Mouse (Mus musculus) MEL (cell line): ENCODE data around the gene Atp5b. TPM values are rescaled to one million over a fixed set of nuclear protein-coding genes. Genes with fewer than 3 reads are reported as not detected.
A peak's percentile ranks its signal among the peaks of the same experiment; 100 is the strongest.

Experiments
- DNase-seq: peaks from one replicate; pipeline ENCODE4 v3.0.0; 2011; ENCODE audit warnings: low read depth, low spot score
- H3K27ac ChIP-seq: 2 replicates; pipeline ENCODE4 v1.5.1; 2012; ENCODE audit warnings: low read depth, mild to moderate bottlenecking, control low read depth, low read length, moderate library complexity; ENCODE audit not compliant: control insufficient read depth
- H3K27me3 ChIP-seq, 2 experiments: fragments of 150-350 bp in 1 of 2; sonication (generic) in 1 of 2; 2 replicates each; pipeline ENCODE4 v1.6.1; 2012; ENCODE audit warnings: low read length in 2 of 2, mild to moderate bottlenecking in 2 of 2, improper control_type of control experiment in 1 of 2, moderate library complexity in 1 of 2; ENCODE audit not compliant: insufficient read depth in 2 of 2, control insufficient read depth in 1 of 2
- H3K36me3 ChIP-seq, 2 experiments: 2 replicates each; pipeline ENCODE4 v1.6.1; 2012 to 2014; ENCODE audit warnings: low read length in 2 of 2, improper control_type of control experiment in 1 of 2, inconsistent platforms in 1 of 2, mild to moderate bottlenecking in 1 of 2; ENCODE audit not compliant: insufficient read depth in 2 of 2, control insufficient read depth in 1 of 2
- H3K4me1 ChIP-seq, 2 experiments: fragments of 150-350 bp in 1 of 2; sonication (generic) in 1 of 2; 2 replicates each; pipeline ENCODE4 v1.6.1; 2012; ENCODE audit warnings: low read length in 2 of 2, improper control_type of control experiment in 1 of 2, mild to moderate bottlenecking in 1 of 2; ENCODE audit not compliant: insufficient read depth in 2 of 2, control insufficient read depth in 1 of 2
- H3K4me3 ChIP-seq, 2 experiments: fragments of 150-350 bp in 1 of 2; sonication (generic) in 1 of 2; 2 replicates each; pipeline ENCODE4 v1.5.1; 2012; ENCODE audit warnings: low read depth in 2 of 2, low read length in 2 of 2, mild to moderate bottlenecking in 2 of 2, moderate library complexity in 2 of 2, control low read depth in 1 of 2, improper control_type of control experiment in 1 of 2; ENCODE audit not compliant: control insufficient read depth in 1 of 2, insufficient read depth in 1 of 2
- H3K79me2 ChIP-seq: 2 replicates; pipeline ENCODE4 v1.6.1; 2012; ENCODE audit warnings: mild to moderate bottlenecking, low read length, moderate library complexity; ENCODE audit not compliant: control insufficient read depth, poor library complexity, insufficient read depth
- H3K9ac ChIP-seq: 2 replicates; pipeline ENCODE4 v1.6.1; 2012; ENCODE audit warnings: low read depth, mild to moderate bottlenecking, control low read depth, low read length, moderate library complexity; ENCODE audit not compliant: control insufficient read depth, poor library complexity, severe bottlenecking
- H3K9me3 ChIP-seq: fragments of 150-350 bp; sonication (generic); replicated peaks from 2 replicates; pipeline ENCODE4 v1.6.1; 2012; ENCODE audit warnings: mild to moderate bottlenecking, low read length, improper control_type of control experiment, moderate library complexity; ENCODE audit not compliant: insufficient read depth
- BHLHE40 ChIP-seq: IDR thresholded peaks from 2 replicates; pipeline ENCODE4 v1.6.1; 2012; ENCODE audit warnings: low read depth, mild to moderate bottlenecking, inconsistent platforms, low read length, improper control_type of control experiment, borderline replicate concordance
- CHD1 ChIP-seq: IDR thresholded peaks from 2 replicates; pipeline ENCODE4 v1.6.1; 2012; ENCODE audit warnings: low read depth, mild to moderate bottlenecking, inconsistent platforms, low read length, improper control_type of control experiment
- CHD2 ChIP-seq: IDR thresholded peaks from 2 replicates; pipeline ENCODE4 v1.6.1; 2011; ENCODE audit warnings: low read length, improper control_type of control experiment
- E2F4 ChIP-seq: IDR thresholded peaks from 2 replicates; pipeline ENCODE4 v1.6.1; 2011; ENCODE audit warnings: low read depth, low read length, improper control_type of control experiment, borderline replicate concordance
- ELF1 ChIP-seq: IDR thresholded peaks from 2 replicates; pipeline ENCODE4 v1.6.1; 2014; ENCODE audit warnings: low read depth, mild to moderate bottlenecking, inconsistent platforms, low read length, improper control_type of control experiment, moderate library complexity
- EP300 ChIP-seq, 2 experiments: IDR thresholded peaks; 2 replicates each; pipeline ENCODE4 v1.6.1; 2011; ENCODE audit warnings: improper control_type of control experiment in 2 of 2, low read length in 2 of 2, low read depth in 1 of 2, mild to moderate bottlenecking in 1 of 2
- ETS1 ChIP-seq: IDR thresholded peaks from 2 replicates; pipeline ENCODE4 v1.6.1; 2012; ENCODE audit warnings: low read depth, mild to moderate bottlenecking, inconsistent platforms, low read length, improper control_type of control experiment, moderate library complexity
- GABPA ChIP-seq: IDR thresholded peaks from 2 replicates; pipeline ENCODE4 v1.6.1; 2012; ENCODE audit warnings: low read depth, mild to moderate bottlenecking, inconsistent platforms, low read length, improper control_type of control experiment, moderate library complexity
- GATA1 ChIP-seq: IDR thresholded peaks from 2 replicates; pipeline ENCODE4 v1.6.1; 2011; ENCODE audit warnings: low read depth, low read length, improper control_type of control experiment
- HCFC1 ChIP-seq: IDR thresholded peaks from 2 replicates; pipeline ENCODE4 v1.6.1; 2012; ENCODE audit warnings: low read depth, mild to moderate bottlenecking, inconsistent platforms, low read length, improper control_type of control experiment, moderate library complexity
- KAT2A ChIP-seq: conservative IDR thresholded peaks from 2 replicates; pipeline ENCODE4 v1.6.1; 2012; ENCODE audit warnings: low read depth, low read length, improper control_type of control experiment, inconsistent platforms
- MAFK ChIP-seq: IDR thresholded peaks from 2 replicates; pipeline ENCODE4 v1.6.1; 2011; ENCODE audit warnings: low read depth, mild to moderate bottlenecking, low read length, improper control_type of control experiment, borderline replicate concordance
- MAX ChIP-seq: IDR thresholded peaks from 2 replicates; pipeline ENCODE4 v1.6.1; 2011; ENCODE audit warnings: low read length, improper control_type of control experiment
- MAZ ChIP-seq: IDR thresholded peaks from 2 replicates; pipeline ENCODE4 v1.6.1; 2012; ENCODE audit warnings: low read depth, mild to moderate bottlenecking, inconsistent platforms, low read length, improper control_type of control experiment
- MXI1 ChIP-seq: IDR thresholded peaks from 2 replicates; pipeline ENCODE4 v1.6.1; 2011; ENCODE audit warnings: mild to moderate bottlenecking, low read depth, low read length, improper control_type of control experiment
- MYB ChIP-seq: IDR thresholded peaks from 2 replicates; pipeline ENCODE4 v1.6.1; 2011; ENCODE audit warnings: mild to moderate bottlenecking, low read depth, low read length, improper control_type of control experiment
- MYC ChIP-seq: IDR thresholded peaks from 2 replicates; pipeline ENCODE4 v1.6.1; 2011; ENCODE audit warnings: low read depth, mild to moderate bottlenecking, low read length, improper control_type of control experiment, moderate library complexity
- NRF1 ChIP-seq: IDR thresholded peaks from 2 replicates; pipeline ENCODE4 v1.6.1; 2014; ENCODE audit warnings: low read depth, mild to moderate bottlenecking, inconsistent platforms, low read length, improper control_type of control experiment, moderate library complexity; ENCODE audit not compliant: poor library complexity, insufficient read depth, severe bottlenecking
- POLR2A ChIP-seq, 2 experiments: IDR thresholded peaks; 2 replicates each; pipeline ENCODE4 v1.6.1; 2011 to 2012; ENCODE audit warnings: low read length in 2 of 2, mild to moderate bottlenecking in 2 of 2, control low read depth in 1 of 2, improper control_type of control experiment in 1 of 2, low read depth in 1 of 2, moderate library complexity in 1 of 2; ENCODE audit not compliant: control insufficient read depth in 1 of 2, insufficient read depth in 1 of 2, poor library complexity in 1 of 2
- POLR2AphosphoS2 ChIP-seq: IDR thresholded peaks from 2 replicates; pipeline ENCODE4 v1.6.1; 2011; ENCODE audit warnings: low read length, improper control_type of control experiment
- POLR2AphosphoS5 ChIP-seq: IDR thresholded peaks from 2 replicates; pipeline ENCODE4 v1.6.1; 2012; ENCODE audit warnings: low read depth, borderline replicate concordance, mild to moderate bottlenecking, inconsistent platforms, low read length, moderate library complexity, mixed read lengths
- RAD21 ChIP-seq: IDR thresholded peaks from 2 replicates; pipeline ENCODE4 v1.6.1; 2011; ENCODE audit warnings: mild to moderate bottlenecking, low read depth, low read length, improper control_type of control experiment
- RCOR1 ChIP-seq: IDR thresholded peaks from 2 replicates; pipeline ENCODE4 v1.6.1; 2012; ENCODE audit warnings: low read depth, mild to moderate bottlenecking, inconsistent platforms, low read length, improper control_type of control experiment
- SIN3A ChIP-seq: IDR thresholded peaks from 2 replicates; pipeline ENCODE4 v1.6.1; 2012; ENCODE audit warnings: low read length, improper control_type of control experiment, inconsistent platforms
- SMC3 ChIP-seq: IDR thresholded peaks from 2 replicates; pipeline ENCODE4 v1.6.1; 2011; ENCODE audit warnings: low read depth, low read length, improper control_type of control experiment
- TAL1 ChIP-seq: IDR thresholded peaks from 2 replicates; pipeline ENCODE4 v1.6.1; 2012; ENCODE audit warnings: mild to moderate bottlenecking, inconsistent platforms, low read length, moderate library complexity, mixed read lengths
- TBP ChIP-seq: IDR thresholded peaks from 2 replicates; pipeline ENCODE4 v1.8.0; 2011; ENCODE audit warnings: low read depth, low read length, improper control_type of control experiment
- TCF12 ChIP-seq: IDR thresholded peaks from 2 replicates; pipeline ENCODE4 v1.6.1; 2014; ENCODE audit warnings: low read depth, mild to moderate bottlenecking, inconsistent platforms, low read length, improper control_type of control experiment, moderate library complexity
- UBTF ChIP-seq: IDR thresholded peaks from 2 replicates; pipeline ENCODE4 v1.6.1; 2012; ENCODE audit warnings: low read depth, mild to moderate bottlenecking, inconsistent platforms, low read length, improper control_type of control experiment, moderate library complexity, borderline replicate concordance; ENCODE audit not compliant: insufficient read depth
- USF2 ChIP-seq, 2 experiments: IDR thresholded peaks; 2 replicates each; pipeline ENCODE4 v1.6.1; 2011 to 2012; ENCODE audit warnings: improper control_type of control experiment in 2 of 2, low read length in 2 of 2, borderline replicate concordance in 1 of 2, inconsistent platforms in 1 of 2, low read depth in 1 of 2, mild to moderate bottlenecking in 1 of 2; ENCODE audit not compliant: insufficient read depth in 1 of 2
- ZC3H11A ChIP-seq: IDR thresholded peaks from 2 replicates; pipeline ENCODE4 v1.6.1; 2012; ENCODE audit warnings: low read depth, mild to moderate bottlenecking, inconsistent platforms, low read length, improper control_type of control experiment
- ZKSCAN1 ChIP-seq: IDR thresholded peaks from 2 replicates; pipeline ENCODE4 v1.6.1; 2012; ENCODE audit warnings: low read depth, mild to moderate bottlenecking, inconsistent platforms, low read length, improper control_type of control experiment, moderate library complexity
- ZMIZ1 ChIP-seq: IDR thresholded peaks from 2 replicates; pipeline ENCODE4 v1.6.1; 2012; ENCODE audit warnings: low read depth, mild to moderate bottlenecking, inconsistent platforms, low read length, improper control_type of control experiment, moderate library complexity
- ZNF384 ChIP-seq: IDR thresholded peaks from 2 replicates; pipeline ENCODE4 v1.6.1; 2012; ENCODE audit warnings: low read depth, mild to moderate bottlenecking, inconsistent platforms, low read length, improper control_type of control experiment
- polyA plus RNA-seq, 2 experiments: library from polyadenylated mRNA; stranded (reverse) in 1 of 2; unstranded in 1 of 2; fragments of >175 nt in 1 of 2; fragments of >200 nt in 1 of 2; gene quantifications; 2 replicates each; pipeline versions ENCODE4 v1.2.1 to v1.2.4; 2012; ENCODE audit warnings: low replicate concordance in 2 of 2, low read depth in 1 of 2; ENCODE audit not compliant: insufficient read length in 2 of 2, insufficient read depth in 1 of 2, missing spikeins in 1 of 2
- total RNA-seq: library from RNA; depleted of rRNA; stranded (reverse); fragments of 300-350 nt; gene quantifications from 2 replicates; pipeline ENCODE4 v1.2.3, GENCODE M21; 2012

The Atp5b gene
- total and polyA plus RNA-seq, 3 experiments = 545 to 2,318 (median 2,164) TPM

DNA sequence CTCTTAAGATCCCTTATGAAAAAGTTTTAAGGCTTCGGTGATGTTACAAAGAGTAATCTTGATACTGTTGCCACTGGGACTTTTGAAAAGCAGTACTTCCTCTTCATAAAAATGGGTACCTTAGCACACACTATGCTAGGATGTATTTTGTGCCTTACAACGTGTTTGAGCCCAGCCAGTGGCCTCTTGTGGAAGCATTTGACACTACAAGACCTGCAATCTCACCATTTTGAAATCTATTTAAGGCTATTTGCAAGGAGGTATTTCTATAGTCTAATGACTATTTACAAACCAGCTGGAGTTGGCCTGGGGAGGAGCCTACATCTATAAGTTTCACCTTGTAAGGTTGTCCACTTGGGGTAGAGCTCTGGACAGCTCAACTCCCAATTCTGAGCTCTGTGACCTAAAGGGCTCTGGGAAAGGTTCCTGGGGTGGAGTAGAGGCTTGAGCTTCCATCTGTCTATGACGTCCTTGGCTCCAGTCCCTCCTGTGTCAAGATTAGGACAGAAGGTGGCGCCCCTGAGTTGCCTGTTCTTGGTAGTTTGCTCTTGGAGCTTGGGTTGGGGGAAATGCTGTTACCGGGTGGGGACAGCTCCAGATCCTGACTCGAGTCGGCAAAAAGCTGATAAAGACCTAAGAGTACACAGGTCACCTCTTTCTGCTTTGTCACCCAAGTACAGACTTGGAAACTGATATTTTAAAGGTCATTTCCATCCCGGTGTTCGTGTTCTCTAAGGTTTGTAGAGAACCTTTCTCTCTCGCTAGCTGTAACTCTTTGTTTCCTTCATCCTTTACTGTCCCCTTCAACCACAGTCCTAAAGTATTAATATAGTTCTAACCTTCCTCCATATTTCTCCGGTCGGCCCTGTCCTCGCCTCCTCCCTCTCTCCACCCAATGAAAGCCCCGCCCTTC, 7.8 kb downstream of the Atp5b start:
- peaks cover 12% of the 10 kb centered on the region for H3K79me2 ChIP-seq
- H3K4me1 ChIP-seq = peaks cover 19 to 26% of the 10 kb centered on the region in 2 experiments
- no peaks in the 10 kb centered on the region for H3K9me3 ChIP-seq
- peaks cover 32 to 54% of the 10 kb centered on the region in 2 experiments for H3K36me3 ChIP-seq
- DNase-seq = peak; percentile 95
- peak overlapping the region; percentile 65 for H3K9ac ChIP-seq
- H3K4me3 ChIP-seq = peak overlapping the region; percentile 71 to 75
- no peaks in the 10 kb centered on the region for H3K27me3 ChIP-seq
- peak overlapping the region; percentile 94 for H3K27ac ChIP-seq
- TF ChIP-seq RAD21 = peak; percentile 52
- TF ChIP-seq MAZ = peak; percentile 89
- peak; percentile 79 for TF ChIP-seq SIN3A
- TF ChIP-seq POLR2AphosphoS5 = no peak
- peak; percentile 98 for TF ChIP-seq POLR2AphosphoS2
- peak; percentile 75 for TF ChIP-seq SMC3
- TF ChIP-seq ELF1 = no peak
- no peak for TF ChIP-seq NRF1
- TF ChIP-seq ZKSCAN1 = 0 out of 2 replicates have a peak, but pooled peaks have one; percentile 29
- TF ChIP-seq GABPA = no peak
- peak; percentile 62; the same call in 1 of the 2 replicates for TF ChIP-seq ZNF384
- TF ChIP-seq CHD1 = no peak
- TF ChIP-seq HCFC1 = peak; percentile 29
- TF ChIP-seq ETS1 = peak; percentile 55
- no peak for TF ChIP-seq KAT2A
- TF ChIP-seq RCOR1 = peak; percentile 43; the same call in 1 of the 2 replicates
- TF ChIP-seq ZMIZ1 = peak; percentile 48; the same call in 1 of the 2 replicates
- TF ChIP-seq MAFK = peak; percentile 24; the same call in 1 of the 2 replicates
- TF ChIP-seq UBTF = no peak
- 0 out of 2 replicates have a peak, but pooled peaks have one; percentile 41 for TF ChIP-seq BHLHE40
- no peak for TF ChIP-seq GATA1
- peak; percentile 65 for TF ChIP-seq E2F4
- TF ChIP-seq MYC = peak; percentile 35; the same call in 1 of the 2 replicates
- 0 out of 2 replicates have a peak, but pooled peaks have one; percentile 11 for TF ChIP-seq CHD2
- no peak for TF ChIP-seq TAL1
- TF ChIP-seq EP300 (IDR thresholded peaks at IDR 0.05; ENCODE audit: low read depth in 1 of 2, low read length in 2 of 2) = peak in 1 of 2 experiments; percentile 35; a peak in 3 of 4 replicates
- peak in 1 of 2 experiments; percentile 71; a peak in 2 of 4 replicates for TF ChIP-seq POLR2A (IDR thresholded peaks at IDR 0.05; ENCODE audit: control insufficient read depth in 1 of 2, insufficient read depth in 1 of 2, low read depth in 1 of 2, low read length in 2 of 2, poor library complexity in 1 of 2)
- no peak for TF ChIP-seq TBP
- TF ChIP-seq MXI1 = peak; percentile 33; the same call in 1 of the 2 replicates
- TF ChIP-seq ZC3H11A = peak; percentile 50
- TF ChIP-seq MAX = no peak; the same call in 1 of the 2 replicates
- peak; percentile 25; the same call in 1 of the 2 replicates for TF ChIP-seq MYB
- TF ChIP-seq TCF12 = no peak
- TF ChIP-seq USF2 (IDR thresholded peaks at IDR 0.05; ENCODE audit: borderline replicate concordance in 1 of 2, insufficient read depth in 1 of 2, low read depth in 1 of 2, low read length in 2 of 2) = no peak
